Mouse (Mus musculus) myocyte (in vitro differentiated cells): ENCODE measurements around the gene Mtrex.

Experiments used
- MAX ChIP-seq: IDR thresholded peaks from one replicate; pipeline ENCODE4 v1.6.1; 2011; ENCODE audit warnings: low read depth, mild to moderate bottlenecking, control low read depth
- POLR2A ChIP-seq: IDR thresholded peaks from one replicate; pipeline ENCODE4 v1.6.1; 2011; ENCODE audit warnings: low read depth, mild to moderate bottlenecking, control low read depth, moderate library complexity; ENCODE audit not compliant: insufficient read length

- no peak for TF ChIP-seq POLR2A
- no peak for TF ChIP-seq MAX
These were observed 88.5 kb downstream of the Mtrex start for GRCm38 (mm10) chr13:112838562-112839232.
